8 mouse cellular contexts compared by ENCODE assay signal in genomic region chr2:167782231-167782999, GRCm38 (mm10).
DNase-seq lines count a peak whose midpoint lies in the region; ATAC-seq and TF ChIP-seq lines count a peak whose summit lies in the region.

No protein-coding gene starts in this region.

- 37% methylated on average over 27 of the region's 27 CpGs for WGBS in kidney, embryonic 16.5 days
- WGBS in hindbrain, embryonic 14.5 days: 36% methylated on average over 27 of the region's 27 CpGs
- WGBS in kidney, adult 2 months: 63% methylated on average over 27 of the region's 27 CpGs

- H3K27me3 ChIP-seq in kidney, embryonic 16.5 days (ENCODE audit: insufficient read depth, low read length): no peaks in the 10 kb centered on the region
- H3K27me3 ChIP-seq in hindbrain, embryonic 14.5 days (ENCODE audit: control insufficient read depth, insufficient read depth, low read length): no peaks in the 10 kb centered on the region
- H3K27me3 ChIP-seq in kidney, adult 2 months (replicated peaks; ENCODE audit: control insufficient read depth, insufficient read depth, low read length): no peaks in the 10 kb centered on the region

- TF ChIP-seq POLR2A in embryonic fibroblast, embryonic 13.5 days (IDR thresholded peaks at IDR 0.05; ENCODE audit: low read depth, low read length): peak; percentile 25; the same call in 1 of the 2 replicates
- no peak for TF ChIP-seq POLR2A in kidney, adult 2 months (IDR thresholded peaks at IDR 0.05; ENCODE audit: low read depth, low read length)

- no peak overlapping the region; the same call in 1 of the 2 replicates for H3K27ac ChIP-seq in kidney, embryonic 16.5 days (ENCODE audit: low read length)
- H3K27ac ChIP-seq in embryonic fibroblast, embryonic 13.5 days (ENCODE audit: insufficient read depth, low read length): no peak overlapping the region
- H3K27ac ChIP-seq in hindbrain, embryonic 14.5 days: no peak overlapping the region
- H3K27ac ChIP-seq in kidney, adult 2 months (ENCODE audit: insufficient read depth, low read depth, low read length): no peak overlapping the region

- no peak for ATAC-seq in kidney, embryonic 16.5 days (ENCODE audit: low FRiP score, low TSS enrichment)
- no peak for ATAC-seq in hindbrain, embryonic 14.5 days (ENCODE audit: low FRiP score)

- no peak overlapping the region for H3K4me2 ChIP-seq in kidney, embryonic 16.5 days (replicated peaks; ENCODE audit: low read depth, low read length)
- no peak overlapping the region for H3K4me2 ChIP-seq in hindbrain, embryonic 14.5 days (replicated peaks)

- H3K9me3 ChIP-seq in kidney, embryonic 16.5 days (ENCODE audit: low read length): no peaks in the 10 kb centered on the region
- no peaks in the 10 kb centered on the region for H3K9me3 ChIP-seq in hindbrain, embryonic 14.5 days (ENCODE audit: control insufficient read depth, low read length)

- peaks cover 36% of the 10 kb centered on the region for H3K4me1 ChIP-seq in kidney, embryonic 16.5 days (ENCODE audit: insufficient read depth, low read length)
- peaks cover 10% of the 10 kb centered on the region for H3K4me1 ChIP-seq in embryonic fibroblast, embryonic 13.5 days (ENCODE audit: control insufficient read depth, insufficient read depth, low read length)
- peaks cover 10% of the 10 kb centered on the region for H3K4me1 ChIP-seq in hindbrain, embryonic 14.5 days (replicated peaks; ENCODE audit: control insufficient read depth, insufficient read depth, low read length)
- H3K4me1 ChIP-seq in kidney, adult 2 months (ENCODE audit: control insufficient read depth, insufficient read depth, low read length): peaks cover 17% of the 10 kb centered on the region

- H3K4me3 ChIP-seq in kidney, embryonic 16.5 days (ENCODE audit: low read length): no peak overlapping the region
- no peak overlapping the region for H3K4me3 ChIP-seq in embryonic fibroblast, embryonic 13.5 days (ENCODE audit: insufficient read depth, low read length)
- H3K4me3 ChIP-seq in hindbrain, embryonic 14.5 days (replicated peaks; ENCODE audit: low read length): no peak overlapping the region
- H3K4me3 ChIP-seq in kidney, adult 2 months (ENCODE audit: insufficient read depth, low read depth, low read length): no peak overlapping the region

- peak overlapping the region; percentile 34; the same call in 1 of the 2 replicates for H3K9ac ChIP-seq in kidney, embryonic 16.5 days (replicated peaks; ENCODE audit: low read length)
- H3K9ac ChIP-seq in hindbrain, embryonic 14.5 days: no peak overlapping the region

- no peaks in the 10 kb centered on the region for H3K36me3 ChIP-seq in kidney, embryonic 16.5 days (ENCODE audit: insufficient read depth, low read length)
- no peaks in the 10 kb centered on the region for H3K36me3 ChIP-seq in hindbrain, embryonic 14.5 days (replicated peaks; ENCODE audit: control insufficient read depth, insufficient read depth)
- H3K36me3 ChIP-seq in kidney, adult 2 months (ENCODE audit: control insufficient read depth, insufficient read depth, low read length): no peaks in the 10 kb centered on the region

- no peak for DNase-seq in kidney, postnatal 10 days
- DNase-seq in layer of hippocampus, postnatal 25 days (ENCODE audit: extremely low spot score in 1 of 2, low spot score in 1 of 2): peak; percentile 60 to 71
- DNase-seq in right cerebral cortex, adult 2 months (ENCODE audit: low spot score in 2 of 2): peak; percentile 85
- DNase-seq in cerebellum, postnatal 36 days: no peak
- no peak for DNase-seq in hindbrain, embryonic 14.5 days (ENCODE audit: low spot score)
- DNase-seq in kidney, adult 2 months: no peak

- no peak for TF ChIP-seq CTCF in embryonic fibroblast, embryonic 13.5 days (IDR thresholded peaks at IDR 0.05; ENCODE audit: borderline replicate concordance, insufficient read depth, low read length)
- TF ChIP-seq CTCF in kidney, adult 2 months (conservative IDR thresholded peaks at IDR 0.05; ENCODE audit: insufficient read depth, insufficient read length, low read depth, low read length): no peak

Comparison
In these comparisons a context has a peak if more than half of its experiments do, and no peak if none do; other contexts are left out.
1. DNase-seq: peak in layer of hippocampus, postnatal 25 days (2 of 2) and right cerebral cortex, adult 2 months (2 of 2); none in kidney, postnatal 10 days (single experiment), cerebellum, postnatal 36 days (0 of 2), hindbrain, embryonic 14.5 days (single experiment) and kidney, adult 2 months (single experiment).